Mouse (Mus musculus) fat pad, adult 2 months (tissue): ENCODE data around the gene Bmp8b.
A peak's percentile ranks its signal among the peaks of the same experiment; 100 is the strongest.
"Not testable (repeated sequence)": the region's sequence is repeated elsewhere in the genome, so short reads cannot be mapped to it uniquely, and the experiment has no call there.

Experiments
- DNase-seq: peaks from one replicate; pipeline ENCODE4 v3.0.0-alpha.2; 2011; ENCODE audit warnings: low read depth, low spot score; ENCODE audit errors: extremely low read depth

Bmp8b gene

GRCm38 (mm10) chr4:123110751-123111150, 5.8 kb downstream of the Bmp8b start:
- no peak for DNase-seq

- DNase-seq: not testable (repeated sequence)
Observed at GRCm38 (mm10) chr4:123111275-123111983, 6.5 kb downstream of the Bmp8b start.

- DNase-seq: no peak
Observed at GRCm38 (mm10) chr4:123112216-123112764, 7.3 kb downstream of the Bmp8b start.

GRCm38 (mm10) chr4:123114651-123115050, 9.7 kb downstream of the Bmp8b start:
- DNase-seq: not testable (repeated sequence)

GRCm38 (mm10) chr4:123116011-123116410, 11.0 kb downstream of the Bmp8b start, which contains the start of gene Oxct2b:
Gene Oxct2b (plus strand): TSS chr4:123116266.
- DNase-seq: no peak

GRCm38 (mm10) chr4:123116640-123117039, 11.7 kb downstream of the Bmp8b start:
- not testable (repeated sequence) for DNase-seq

GRCm38 (mm10) chr4:123121286-123121685, 16.3 kb downstream of the Bmp8b start:
- DNase-seq: no peak

- DNase-seq: no peak
Observed at GRCm38 (mm10) chr4:123126626-123127025, 21.7 kb downstream of the Bmp8b start.

- no peak for DNase-seq
Observed at GRCm38 (mm10) chr4:123127051-123127450, 22.1 kb downstream of the Bmp8b start.

- no peak for DNase-seq
Observed at GRCm38 (mm10) chr4:123137551-123137950, 32.6 kb downstream of the Bmp8b start.

- DNase-seq: peak; percentile 33
Observed at GRCm38 (mm10) chr4:123139513-123140154, 34.7 kb downstream of the Bmp8b start, which contains the start of gene Ppie. Gene Ppie (minus strand): TSS chr4:123139951.

GRCm38 (mm10) chr4:123147446-123148150, 42.6 kb downstream of the Bmp8b start:
- DNase-seq: no peak

GRCm38 (mm10) chr4:123152003-123152402, 47.0 kb downstream of the Bmp8b start:
- no peak for DNase-seq

GRCm38 (mm10) chr4:123152976-123153375, 48.0 kb downstream of the Bmp8b start:
- DNase-seq: no peak

GRCm38 (mm10) chr4:123155004-123155403, 50.0 kb downstream of the Bmp8b start:
- DNase-seq: no peak

GRCm38 (mm10) chr4:123155427-123155826, 50.5 kb downstream of the Bmp8b start:
- DNase-seq: no peak

- no peak for DNase-seq
Observed at GRCm38 (mm10) chr4:123155840-123156239, 50.9 kb downstream of the Bmp8b start.

- DNase-seq: no peak
Observed at GRCm38 (mm10) chr4:123160571-123160970, 55.6 kb downstream of the Bmp8b start.

- not testable (repeated sequence) for DNase-seq
Observed at GRCm38 (mm10) chr4:123161251-123161650, 56.3 kb downstream of the Bmp8b start.

GRCm38 (mm10) chr4:123162305-123162917, 57.4 kb downstream of the Bmp8b start:
- DNase-seq: no peak

GRCm38 (mm10) chr4:123164157-123164556, 59.2 kb downstream of the Bmp8b start:
- DNase-seq: no peak
